Mouse (Mus musculus) layer of hippocampus, adult 9-10 months (tissue): ENCODE measurements around the gene Cactin.

Source experiments
- DNase-seq: peaks from one replicate; pipeline ENCODE4 v3.0.0; 2022; ENCODE audit warnings: low spot score

Gene Cactin

DNA sequence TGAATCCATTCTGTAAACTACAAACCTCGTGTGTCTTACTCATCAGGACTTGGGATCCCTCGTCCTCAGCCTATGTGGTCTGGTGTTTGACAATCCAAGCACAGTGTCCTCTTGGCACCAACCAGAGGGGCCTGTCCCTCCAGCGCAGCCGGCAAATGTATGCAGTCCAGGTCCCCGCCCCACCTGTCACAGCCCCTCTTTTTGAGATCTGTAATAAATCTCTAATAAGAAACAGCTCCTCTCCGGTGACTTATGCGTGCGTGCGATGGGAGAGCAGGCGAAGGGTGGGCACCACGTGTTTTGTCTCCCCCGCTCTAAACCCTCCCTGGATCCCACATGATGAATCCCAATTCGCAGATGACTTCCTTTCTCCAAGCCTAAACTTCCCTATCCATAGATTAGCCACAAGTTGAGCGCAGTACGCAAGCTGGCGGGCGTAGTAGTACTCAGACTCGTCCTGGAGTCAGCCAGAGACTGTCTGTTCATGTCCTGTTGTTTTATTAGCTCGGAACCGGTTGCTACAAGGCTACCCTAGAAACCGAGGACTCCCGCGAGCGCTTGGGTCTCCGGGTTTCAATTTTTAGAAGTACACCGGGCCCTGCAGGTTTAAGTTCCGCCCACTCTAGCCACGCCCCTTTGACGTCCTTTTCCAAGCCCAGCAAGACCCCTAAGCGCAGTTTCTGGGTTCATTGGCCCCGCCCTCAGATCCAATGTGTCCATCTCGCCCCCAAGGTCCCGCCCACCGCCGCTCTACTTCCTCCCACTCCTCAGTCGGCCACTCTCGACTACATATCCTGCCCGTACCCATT is 958 bp upstream of the Cactin start:
- DNase-seq = no peak

DNA sequence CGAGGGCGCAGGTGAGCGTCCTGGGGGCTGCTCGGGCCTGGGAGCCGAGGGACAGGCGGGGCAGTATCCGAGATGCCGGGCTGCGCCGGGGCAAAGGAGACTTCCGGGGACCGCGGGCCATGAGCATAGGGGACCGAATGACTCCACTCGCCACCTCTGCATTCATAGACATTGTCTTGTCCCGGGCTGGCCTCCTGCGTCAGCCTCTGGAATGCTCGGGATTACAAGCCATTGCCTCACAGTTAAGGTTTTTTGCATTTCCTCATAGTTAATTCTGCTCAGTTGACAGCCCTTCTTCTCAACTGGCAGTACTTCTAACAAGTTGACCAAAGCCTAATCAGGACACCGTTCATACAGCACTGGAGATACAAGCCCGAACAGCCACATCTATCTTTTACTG is 533 bp downstream of the Cactin start:
- no peak for DNase-seq

DNA sequence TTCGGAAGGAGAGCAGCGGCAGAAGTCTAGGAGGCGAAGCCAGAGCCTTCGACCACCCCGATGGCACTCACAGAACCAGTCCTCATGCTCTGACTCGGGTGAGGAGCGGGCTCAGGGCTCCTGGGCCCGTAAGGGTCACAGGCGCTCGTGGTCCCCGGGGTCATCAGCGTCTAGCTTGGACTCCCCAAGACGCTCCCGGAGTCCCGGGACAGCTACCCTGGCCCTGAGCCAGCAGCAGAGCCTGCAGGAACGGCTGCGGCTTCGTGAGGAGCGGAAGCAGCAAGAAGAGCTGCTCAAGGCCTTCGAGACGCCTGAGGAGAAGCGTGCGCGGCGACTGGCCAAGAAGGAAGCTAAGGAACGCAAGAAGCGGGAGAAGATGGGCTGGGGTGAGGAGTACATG is 1.5 kb downstream of the Cactin start:
- no peak for DNase-seq

DNA sequence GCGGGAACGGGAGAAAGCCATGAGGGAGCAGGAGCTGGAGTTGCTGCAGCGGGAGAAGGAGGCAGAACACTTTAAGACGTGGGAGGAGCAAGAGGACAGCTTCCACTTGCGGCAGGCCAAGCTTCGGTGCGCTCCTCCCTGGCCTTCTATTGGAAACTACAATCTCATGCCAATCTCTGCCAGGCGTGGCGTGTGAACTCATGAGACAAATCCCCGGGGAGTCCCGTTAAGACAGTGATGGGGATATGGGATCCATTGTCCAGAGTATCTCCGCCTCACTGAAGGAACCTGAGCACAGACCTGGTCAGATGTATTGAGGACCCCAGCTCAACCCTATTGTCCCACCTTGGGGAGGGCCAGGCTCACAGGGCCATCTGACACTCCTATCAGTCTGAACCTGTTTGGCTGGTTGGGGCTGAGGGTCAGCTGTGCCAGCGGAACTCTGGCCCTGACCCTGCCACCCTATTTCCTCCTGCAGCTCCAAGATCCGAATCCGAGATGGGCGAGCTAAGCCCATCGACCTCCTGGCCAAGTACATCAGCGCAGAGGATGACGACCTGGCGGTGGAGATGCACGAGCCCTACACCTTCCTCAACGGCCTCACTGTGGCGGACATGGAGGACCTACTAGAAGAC is 2.4 kb downstream of the Cactin start:
- no peak for DNase-seq

DNA sequence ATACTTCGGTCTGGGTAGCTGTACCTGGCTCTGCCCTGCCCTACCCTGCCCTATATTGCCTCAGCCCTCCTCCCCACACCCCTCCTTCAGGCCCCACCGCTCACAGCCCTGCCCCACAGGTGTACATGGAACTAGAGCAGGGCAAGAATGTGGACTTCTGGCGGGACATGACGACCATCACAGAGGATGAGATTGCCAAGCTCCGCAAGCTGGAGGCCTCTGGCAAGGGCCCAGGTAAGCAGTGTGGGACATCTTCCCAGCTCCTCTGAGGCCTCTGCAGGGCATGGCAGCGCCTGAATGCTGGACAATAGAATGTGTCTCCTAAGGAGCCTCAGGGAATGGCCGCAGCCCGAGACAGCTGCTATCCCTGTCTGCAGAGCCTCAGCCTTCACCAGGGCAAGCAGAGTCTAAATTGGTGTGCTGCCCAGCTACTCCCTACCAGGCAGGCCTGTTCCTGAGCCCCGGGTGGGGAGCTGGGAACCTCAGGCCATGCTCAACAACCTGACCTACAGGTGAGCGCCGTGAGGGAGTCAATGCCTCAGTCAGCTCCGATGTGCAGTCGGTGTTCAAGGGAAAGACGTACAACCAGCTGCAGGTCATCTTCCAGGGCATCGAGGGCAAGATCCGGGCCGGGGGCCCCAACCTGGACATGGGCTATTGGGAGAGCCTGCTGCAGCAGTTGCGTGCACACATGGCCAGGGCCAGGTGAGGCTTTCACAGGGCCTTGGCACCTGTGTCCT is 3.1 kb downstream of the Cactin start:
- DNase-seq = no peak

DNA sequence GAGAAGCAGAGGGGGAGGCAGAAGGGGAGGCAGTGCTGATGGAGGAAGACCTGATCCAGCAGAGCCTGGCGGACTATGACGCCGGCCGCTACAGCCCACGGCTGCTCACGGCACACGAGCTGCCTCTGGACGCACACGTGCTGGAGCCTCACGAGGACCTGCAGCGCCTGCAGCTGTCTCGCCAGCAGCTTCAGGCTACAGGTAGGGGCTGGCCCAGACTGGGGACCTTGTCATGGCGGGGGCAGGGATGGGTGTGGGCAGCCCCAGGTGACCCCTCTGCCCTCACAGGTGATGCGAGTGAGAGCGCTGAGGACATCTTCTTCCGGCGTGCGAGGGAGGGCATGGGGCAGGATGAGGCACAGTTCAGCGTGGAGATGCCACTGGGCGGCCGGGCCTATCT is 4.3 kb downstream of the Cactin start:
- DNase-seq = no peak

DNA sequence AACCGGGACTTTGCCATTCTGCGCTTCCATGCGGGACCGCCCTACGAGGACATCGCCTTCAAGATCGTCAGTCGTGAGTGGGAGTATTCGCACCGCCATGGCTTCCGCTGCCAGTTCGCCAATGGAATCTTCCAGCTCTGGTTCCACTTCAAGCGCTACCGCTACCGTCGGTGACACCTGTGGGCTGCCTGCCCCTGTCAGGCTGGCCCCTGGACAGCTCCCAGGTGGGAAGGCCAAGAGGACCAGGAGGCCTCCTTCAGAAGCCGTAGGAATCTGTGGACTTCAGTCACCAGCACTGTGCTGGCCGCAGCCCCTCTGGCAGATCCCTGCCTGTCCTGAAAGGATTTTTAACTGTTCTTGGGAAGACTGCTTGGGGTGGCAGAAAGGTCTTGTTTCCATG is 4.9 kb downstream of the Cactin start:
- no peak for DNase-seq

DNA sequence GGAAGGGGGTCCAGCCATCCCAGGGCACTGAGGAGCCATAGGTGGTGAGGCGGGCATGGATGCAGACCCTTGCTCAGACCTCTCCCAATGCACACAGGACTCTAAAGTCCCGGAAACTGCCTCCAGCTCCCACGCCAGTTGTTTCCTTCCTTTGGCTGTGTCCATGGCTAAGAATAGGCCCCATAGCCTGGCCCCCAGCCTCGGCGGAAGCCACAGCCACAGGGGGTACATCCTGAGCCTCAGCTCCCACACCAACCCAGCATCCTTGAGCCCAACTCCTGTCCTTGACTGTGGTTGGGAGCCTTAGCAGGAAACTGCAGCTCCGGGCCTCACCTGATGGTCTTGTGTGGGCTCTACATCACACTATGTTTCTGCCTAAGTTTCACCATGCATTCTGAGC is 6.0 kb downstream of the Cactin start:
- DNase-seq = no peak

DNA sequence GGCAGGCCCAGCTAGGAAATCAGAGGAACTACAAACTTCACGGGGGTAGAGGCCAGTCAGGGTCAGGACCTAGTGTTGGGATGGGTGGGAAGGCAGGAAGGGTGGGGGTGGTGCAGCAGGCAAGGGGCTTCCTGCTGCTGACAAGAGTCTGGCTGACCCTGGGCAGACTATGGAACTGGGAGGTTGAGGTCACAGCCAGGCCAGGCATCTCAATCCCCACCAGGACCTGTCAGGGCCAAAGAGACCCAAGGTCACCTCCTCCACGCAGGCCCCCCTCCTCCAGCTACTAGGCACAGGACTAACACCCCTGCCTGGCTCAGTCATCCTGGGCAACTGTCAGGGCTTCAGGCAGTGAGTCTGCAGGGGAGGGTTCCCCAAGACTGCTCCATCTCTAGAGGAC is 7.1 kb downstream of the Cactin start:
- DNase-seq = no peak

DNA sequence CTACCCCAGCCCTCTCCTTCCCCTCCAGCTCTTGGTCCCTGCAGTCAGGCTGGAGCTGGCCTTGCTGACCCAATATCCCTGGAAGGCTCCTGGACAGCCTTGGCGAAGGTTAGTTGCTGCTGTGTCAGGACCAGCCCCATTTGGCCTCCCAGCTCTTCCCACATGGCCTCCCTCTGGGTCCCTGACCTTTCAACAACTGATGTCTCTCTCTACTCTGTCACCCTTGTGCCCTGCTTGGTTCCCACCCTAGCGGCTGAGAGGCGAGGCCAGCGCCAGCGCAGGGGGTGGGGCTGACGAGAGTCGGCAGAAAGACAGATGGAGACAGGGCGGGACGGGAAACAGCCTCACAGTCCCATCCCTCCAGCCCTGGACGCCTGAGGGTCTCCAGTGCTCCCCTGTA is 7.5 kb downstream of the Cactin start, which contains the start of gene Tbxa2r:
Gene Tbxa2r, plus strand, starts transcription at position 346 of the 400 bp plus-strand sequence.
- DNase-seq = no peak

DNA sequence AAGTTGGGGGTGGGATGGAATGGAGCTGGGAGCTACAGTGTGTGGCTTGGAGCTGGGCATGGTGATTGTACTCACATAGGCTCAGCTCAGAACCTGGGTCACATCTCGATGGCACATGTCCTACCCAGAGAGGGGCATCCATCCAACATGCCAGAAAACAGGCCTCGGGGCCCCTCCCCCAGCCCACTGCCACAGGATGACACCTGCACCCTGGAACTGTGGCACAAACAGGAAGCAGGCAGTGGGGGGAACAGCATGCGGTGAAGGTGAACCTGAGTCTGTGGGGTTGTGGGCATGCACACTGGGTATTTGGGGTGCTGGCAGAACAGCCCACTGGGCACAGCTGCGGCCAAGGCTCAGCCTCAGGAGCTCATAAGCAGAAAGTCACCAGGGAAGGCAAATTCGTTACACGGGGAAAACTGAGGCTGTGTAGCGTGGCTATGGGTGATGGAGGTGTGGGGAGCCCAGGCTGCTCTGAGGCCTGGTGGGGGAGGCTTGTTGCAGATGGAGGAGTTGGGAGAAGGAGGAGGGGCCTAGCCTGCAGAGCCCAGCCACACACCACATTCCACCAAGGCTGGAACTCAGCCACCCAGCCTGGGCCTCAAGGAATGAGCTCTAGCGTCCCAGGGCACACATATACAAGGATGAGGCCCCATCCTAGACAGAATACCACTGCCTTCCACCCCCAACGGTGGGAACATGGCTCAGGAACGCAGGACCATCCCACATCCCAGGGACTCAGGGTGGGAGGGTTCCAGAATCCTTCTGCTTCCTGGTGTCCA is 8.5 kb downstream of the Cactin start:
- DNase-seq = no peak

DNA sequence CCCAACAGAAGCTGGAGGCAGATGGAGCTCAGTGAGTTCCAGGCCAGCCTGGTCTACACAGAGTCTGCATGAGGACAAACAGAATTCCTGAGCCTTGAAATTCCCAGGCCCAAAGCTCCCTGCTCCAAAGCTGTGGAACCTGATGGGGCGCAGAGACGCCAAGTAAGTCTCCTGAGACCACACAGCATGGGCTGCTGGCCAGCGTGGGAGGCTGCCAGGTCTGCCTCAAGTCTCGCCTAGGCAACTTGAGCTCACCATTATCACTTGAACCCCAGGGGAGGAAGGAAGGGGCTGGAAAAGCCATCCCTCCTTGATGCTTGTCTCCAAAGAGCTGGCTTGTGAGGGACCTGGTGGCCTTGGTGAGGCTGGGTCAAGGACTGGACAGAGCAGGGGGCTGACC is 9.1 kb downstream of the Cactin start:
- no peak for DNase-seq

DNA sequence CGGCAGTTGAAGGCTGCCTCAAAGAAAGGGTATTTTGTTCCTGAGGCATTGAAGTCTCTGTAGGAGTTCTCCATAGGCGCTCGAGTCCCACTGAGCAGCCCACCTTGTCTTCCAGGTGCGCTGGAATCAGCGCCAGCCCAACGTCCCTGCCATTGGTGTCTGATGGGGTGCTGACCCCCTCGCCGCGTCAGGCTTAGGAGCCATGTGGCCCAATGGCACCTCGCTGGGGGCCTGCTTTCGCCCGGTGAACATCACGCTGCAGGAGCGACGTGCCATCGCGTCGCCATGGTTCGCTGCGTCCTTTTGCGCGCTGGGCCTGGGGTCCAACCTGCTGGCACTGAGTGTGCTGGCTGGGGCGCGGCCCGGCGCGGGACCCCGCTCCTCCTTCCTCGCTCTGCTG is 11.4 kb downstream of the Cactin start:
- DNase-seq = no peak

DNA sequence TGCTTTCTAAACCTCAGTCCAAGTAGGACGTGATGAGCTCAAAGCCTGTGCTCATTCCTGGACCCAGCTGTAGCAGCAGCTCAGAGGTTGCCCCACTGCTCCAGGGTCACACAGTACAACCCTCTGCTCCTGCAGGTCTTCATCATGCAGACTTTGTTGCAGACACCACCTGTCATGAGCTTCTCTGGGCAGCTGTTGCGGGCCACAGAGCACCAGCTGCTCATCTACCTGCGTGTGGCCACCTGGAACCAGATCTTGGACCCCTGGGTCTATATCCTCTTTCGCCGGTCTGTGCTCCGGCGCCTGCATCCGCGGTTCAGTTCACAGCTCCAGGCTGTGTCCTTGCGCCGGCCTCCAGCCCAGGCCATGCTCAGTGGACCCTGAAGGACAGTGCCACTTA is 13.4 kb downstream of the Cactin start:
- DNase-seq = no peak

DNA sequence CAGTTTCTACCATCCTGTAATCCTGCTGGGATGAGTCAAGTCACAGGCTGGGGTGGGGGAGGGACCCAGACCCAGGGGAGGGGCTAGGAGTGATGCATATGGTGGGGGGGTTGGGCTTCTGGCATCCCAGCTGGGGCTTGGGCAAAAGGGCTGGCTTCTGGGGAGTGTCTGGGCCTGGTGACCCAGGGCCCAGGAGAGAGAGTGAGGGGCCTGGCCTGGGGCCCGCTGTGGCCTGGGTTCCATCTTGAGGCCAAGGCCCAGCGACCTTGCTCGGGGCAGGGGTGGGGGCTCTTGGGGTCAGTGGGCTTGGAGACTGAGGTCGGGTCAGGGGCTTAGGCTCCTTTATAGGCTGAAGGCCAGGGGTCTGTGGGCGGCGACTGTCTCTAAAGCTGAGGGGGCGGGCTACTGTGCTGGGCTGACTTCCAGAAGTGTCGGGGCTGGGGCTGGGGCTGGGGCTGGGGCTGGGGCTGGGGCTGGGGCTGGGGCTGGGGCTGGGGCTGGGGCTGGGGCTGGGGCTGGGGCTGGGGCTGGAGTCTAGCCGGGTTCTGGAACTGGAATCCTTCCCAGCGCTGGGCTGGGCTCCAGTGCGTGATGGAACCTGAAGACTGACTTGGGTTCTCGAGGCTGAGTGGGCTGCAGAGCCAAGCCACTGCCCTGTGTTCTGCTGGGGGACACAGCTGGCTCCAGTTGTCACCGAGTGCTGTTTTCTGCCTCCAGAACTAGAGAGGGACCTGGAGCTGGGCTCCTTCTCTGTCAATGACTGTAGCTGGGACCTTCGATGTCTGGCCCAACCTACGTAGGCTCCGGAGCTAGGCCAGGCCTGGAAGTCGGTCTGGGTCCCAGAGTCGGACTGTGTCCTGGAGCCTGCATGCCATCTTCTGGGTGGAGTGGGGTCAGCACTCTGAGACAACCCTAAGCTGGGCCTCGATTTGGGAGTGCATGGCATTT is 14.8 kb downstream of the Cactin start:
- DNase-seq = no peak

DNA sequence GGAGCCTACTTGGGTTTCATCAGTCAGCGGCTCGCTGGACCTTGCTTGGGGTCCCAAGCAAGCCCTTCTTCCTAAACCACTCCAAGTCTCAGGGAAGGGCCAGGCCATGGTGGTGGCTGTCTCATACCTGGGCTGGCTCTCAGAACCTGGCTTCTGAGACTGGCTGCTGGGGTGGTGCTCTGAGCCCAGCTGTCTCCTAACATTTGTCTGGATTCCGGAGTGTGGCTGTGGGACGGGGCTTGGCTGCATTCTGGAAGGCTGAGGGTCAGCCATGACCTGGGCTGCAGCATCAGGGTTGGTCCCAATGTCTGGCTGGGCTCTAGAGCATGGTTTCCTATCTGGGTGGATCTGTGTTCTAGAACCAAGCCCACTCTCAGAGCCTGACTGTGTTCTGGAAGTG is 15.7 kb downstream of the Cactin start:
- no peak for DNase-seq

DNA sequence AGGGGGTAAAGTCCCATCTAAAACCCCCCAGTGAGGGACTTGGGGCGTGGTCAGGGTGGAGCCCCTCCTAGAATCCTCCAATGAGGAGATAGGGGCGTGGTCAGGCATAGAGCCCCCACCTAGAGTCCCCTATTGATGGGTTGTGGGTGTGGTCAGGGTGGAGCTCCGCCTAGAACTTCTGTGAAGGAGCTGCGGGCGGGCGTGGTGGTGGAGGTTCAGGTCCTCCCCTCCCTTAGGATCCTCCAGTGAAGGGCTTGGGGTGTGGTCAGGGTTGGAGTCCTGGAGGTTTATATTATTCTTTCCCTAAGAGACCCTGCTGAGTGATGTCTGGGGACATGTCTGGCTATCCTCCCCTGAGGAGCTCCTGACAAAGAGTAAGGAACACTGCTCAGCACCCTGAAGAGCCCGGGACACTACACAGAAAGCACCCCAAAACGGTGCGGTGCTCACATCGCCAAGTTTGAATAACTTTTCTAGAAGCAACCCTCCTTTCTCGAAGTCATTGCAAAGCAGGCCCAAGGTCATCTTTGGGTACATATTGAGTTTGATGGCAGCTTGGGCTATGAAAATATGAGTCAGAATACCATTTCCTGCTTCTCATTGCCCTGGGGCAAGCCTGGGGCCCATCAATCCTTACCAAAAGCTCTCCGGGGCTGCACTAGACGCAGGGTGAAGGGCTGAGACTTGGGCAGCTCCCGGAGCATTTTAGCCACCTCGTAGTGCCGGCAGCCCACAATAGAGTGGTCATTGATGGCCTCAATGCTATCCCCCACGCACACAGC is 19.8 kb downstream of the Cactin start:
- no peak for DNase-seq

DNA sequence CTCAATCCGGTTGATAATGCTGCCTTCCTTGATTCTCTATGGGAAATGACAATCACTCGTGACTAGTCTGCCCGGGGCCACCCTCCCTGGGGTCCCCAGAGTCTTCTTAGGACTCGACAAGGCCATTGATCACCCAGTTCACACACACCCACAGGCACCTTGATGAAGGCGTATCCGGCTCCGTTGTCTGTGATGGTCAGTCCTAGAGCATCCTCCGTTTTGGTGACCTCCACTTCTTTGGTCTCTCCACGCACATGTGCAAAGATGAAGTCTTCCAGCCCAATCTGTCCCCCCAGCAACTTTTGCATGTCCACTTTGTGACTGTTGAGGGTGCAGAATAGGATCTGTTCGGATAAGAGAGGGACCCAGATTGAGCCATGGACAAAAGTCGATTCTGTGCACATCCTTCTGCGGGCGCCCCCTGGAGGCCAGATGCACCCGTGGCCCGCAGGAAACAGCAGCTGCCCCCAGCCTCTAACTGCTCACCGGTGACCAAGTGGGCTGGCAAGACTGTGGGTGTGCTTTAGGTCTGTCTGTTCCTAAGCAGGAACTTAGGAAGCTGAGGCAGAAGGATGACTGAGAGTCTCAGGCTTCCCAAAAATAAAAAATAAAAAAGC is 20.5 kb downstream of the Cactin start:
- DNase-seq = no peak

DNA sequence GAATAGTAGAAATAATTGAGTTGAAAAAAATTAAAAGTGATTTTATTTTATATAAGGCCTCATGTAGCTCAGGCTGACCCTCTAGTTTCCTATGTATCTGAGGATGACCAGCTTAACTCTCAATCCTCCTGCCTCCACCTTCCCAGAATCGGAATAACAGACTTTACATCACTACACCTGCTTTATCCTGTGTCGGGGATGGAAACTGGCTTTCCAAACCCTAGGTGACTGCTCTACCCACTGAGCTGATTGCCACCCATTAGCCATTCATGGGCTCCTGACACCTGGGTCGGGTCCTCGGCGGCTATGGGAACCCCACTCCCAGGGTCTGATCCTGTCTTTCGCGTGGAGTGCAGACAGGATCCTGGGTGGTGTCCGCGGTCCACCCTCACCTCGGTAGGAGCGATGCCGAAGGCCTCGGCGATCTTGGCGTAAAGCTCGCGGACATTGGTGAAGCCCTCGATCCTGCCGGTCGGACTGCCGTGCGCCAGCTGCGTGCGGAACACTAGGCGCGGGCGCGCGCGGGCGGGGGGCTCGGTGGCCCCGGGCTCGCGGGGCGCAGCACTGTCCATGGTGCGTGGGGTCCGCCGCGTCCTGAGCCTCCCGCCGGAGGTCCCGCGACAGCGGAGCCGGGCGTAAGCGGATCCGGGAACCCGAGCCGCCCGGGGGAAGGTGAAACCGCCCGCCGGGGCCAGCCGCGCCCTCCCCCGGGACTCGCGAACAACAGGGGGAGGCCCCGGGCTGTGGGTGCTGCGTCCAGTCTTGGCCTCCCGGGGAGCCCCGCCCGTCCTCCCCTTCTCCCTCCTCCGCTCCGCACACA is 22.0 kb downstream of the Cactin start, which contains the start of gene Gipc3:
Gene Gipc3, minus strand, starts transcription at position 581 of the 820 bp plus-strand sequence.
- DNase-seq = no peak
